Mouse (Mus musculus) left cerebral cortex, postnatal 25 days (tissue): ENCODE data around the gene Afdn. TPM values are rescaled to one million over a fixed set of nuclear protein-coding genes. Genes with fewer than 3 reads are reported as not detected.
"Not testable (repeated sequence)": the region's sequence is repeated elsewhere in the genome, so short reads cannot be mapped to it uniquely, and the experiment has no call there.

Experiments
- DNase-seq, 2 experiments: peaks; one replicate each; pipeline ENCODE4 v3.0.0; 2022; ENCODE audit warnings: low spot score in 2 of 2, mixed read lengths in 1 of 2
- intact Hi-C: fragments of 180-260 bp; cut with DNase I; formaldehyde crosslinking; loops from one replicate; pipeline ENCODE4 v1.15.1; 2025
- total RNA-seq, 2 experiments: library from RNA; stranded (reverse); gene quantifications; 2 replicates each; pipeline ENCODE4 v1.2.3; 2021

The Afdn gene
- total RNA-seq, 2 experiments from 2014 or later = 117 TPM

DNA sequence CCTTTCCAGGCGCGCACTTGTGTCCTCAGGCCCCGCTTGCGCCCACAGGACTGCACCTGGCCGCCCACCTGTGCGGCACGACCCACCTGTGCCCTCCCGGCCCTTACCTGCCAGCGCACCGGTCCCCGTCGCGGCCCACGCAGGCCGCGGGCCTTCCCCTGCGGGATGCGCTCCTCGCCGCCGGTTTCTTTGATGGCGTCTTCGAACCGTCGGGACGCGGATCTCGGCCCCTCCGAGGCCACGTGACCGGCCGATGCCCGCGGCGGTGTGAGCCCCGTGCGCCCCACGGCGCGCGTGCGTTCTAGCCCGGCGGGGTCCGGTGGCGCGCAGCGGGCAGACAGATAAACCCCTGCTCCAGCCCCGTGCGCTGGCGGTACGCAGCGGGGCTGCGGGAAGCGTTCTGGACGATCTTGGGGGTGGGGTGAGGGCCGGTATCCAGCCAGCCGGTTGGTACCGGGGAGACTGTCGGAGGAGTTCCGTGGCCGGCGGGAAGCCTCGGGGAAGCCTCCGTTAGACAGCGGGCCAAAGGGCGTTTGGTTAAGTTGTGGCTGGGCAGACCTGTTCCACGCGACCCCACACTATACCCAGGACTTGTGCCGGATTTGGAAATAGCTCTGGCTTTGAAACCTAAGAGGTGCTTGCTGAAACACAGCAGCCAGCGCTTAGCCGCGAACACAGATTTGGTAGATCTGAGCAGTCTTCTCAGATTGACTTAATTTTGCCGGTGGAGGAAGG is 1.0 kb downstream of the Afdn start, which contains the start of gene Tcte2:
Gene Tcte2 (minus strand): TSS at position 647 of the 735 bp plus-strand sequence.
- peak; percentile 53 to 60 for DNase-seq
- intact Hi-C loops = loop anchor here (5.0 kb wide), 1 partner anchor 84 kb away; no protein-coding TSS in a partner anchor

DNA sequence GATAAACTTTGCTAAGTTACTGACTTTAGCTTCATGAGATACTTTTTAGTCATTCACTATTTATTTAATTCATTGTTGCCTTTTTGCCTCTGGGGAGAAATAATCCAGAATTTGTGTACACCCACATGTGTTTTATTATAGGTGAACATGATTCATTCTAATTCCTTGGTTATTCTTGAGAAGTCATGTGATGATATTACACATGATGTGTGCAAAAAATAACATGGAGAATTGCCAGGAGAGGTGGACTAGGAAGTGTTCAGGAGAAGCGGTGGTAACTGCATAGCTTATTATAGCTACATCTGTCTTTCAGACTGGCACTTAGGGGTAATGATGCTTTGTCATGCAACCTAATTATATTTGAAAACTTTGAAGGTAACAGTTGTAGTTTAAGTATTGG is 3.5 kb downstream of the Afdn start:
- intact Hi-C loops = loop anchor here (2.0 to 5.0 kb wide), 2 partner anchors 87 to 291 kb away; no protein-coding TSS in a partner anchor
- no peak for DNase-seq

DNA sequence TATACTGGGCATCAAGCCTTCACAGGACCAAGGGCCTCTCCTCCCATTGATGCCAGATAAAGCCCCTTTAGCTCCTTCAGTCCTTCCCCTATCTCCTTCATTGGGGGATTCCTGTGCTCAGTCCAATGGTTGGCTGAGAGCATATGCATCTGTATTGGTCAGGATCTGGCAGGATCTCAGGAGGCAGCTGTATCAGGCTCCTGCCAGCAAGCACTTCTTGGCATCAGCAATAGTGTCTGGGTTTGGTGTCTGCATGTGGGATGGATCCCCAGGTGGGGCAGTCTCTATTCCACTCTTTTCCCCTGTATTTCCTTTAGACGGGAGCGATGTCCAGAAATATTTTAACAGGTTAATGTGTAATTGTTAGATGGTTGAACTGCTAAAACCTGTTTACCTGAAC is 4.6 kb downstream of the Afdn start:
- intact Hi-C loops = loop anchor here (5.0 kb wide), 1 partner anchor 88 kb away; no protein-coding TSS in a partner anchor
- DNase-seq = not testable (repeated sequence)

GRCm38 (mm10) chr17:13768531-13768930 is 8.2 kb downstream of the Afdn start:
- intact Hi-C loops = no loop called here
- no peak for DNase-seq

DNA sequence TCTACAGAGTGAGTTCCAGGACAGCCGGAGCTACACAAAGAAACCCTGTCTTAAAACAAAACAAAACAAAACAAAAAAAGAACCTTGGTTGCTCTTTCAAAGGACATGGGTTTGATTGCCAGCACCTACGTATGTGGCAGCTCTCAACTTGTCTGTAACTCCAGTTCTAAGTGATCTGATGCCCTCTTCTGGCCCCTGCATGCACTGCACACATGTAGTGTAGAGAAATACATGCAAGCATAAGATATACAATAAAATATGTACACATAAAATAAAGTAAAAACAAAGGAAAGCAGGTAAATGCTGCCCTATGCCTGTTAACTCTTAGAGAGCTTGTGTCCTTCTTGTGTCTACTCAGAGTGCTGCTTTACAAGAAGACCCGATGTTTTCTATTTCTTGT is 8.9 kb downstream of the Afdn start:
- DNase-seq = peak in 1 of 2 experiments; percentile 30
- intact Hi-C loops = no loop called here

GRCm38 (mm10) chr17:13777676-13778075 is 17.3 kb downstream of the Afdn start:
- no peak for DNase-seq
- intact Hi-C loops = no loop called here

GRCm38 (mm10) chr17:13778865-13779264 is 18.5 kb downstream of the Afdn start:
- intact Hi-C loops = no loop called here
- no peak for DNase-seq

DNA sequence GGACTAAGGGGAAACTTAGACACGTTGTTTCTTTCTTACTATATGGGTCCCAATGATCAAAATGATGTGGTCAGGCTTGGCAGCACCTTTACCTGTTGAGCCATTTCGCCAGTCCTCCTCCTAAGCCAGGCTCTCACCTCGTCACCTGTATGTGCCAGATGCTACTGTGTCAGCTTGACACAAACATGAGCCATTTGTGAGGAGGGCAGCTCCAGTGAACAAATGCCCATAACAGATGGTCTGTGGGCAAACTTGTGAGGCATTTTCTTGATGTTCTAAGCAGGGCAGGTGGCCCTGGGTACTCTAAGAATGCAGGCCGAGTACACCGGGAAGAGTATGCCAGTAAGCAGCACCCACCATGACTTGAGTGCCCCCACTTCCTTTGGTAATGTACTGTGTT is 21.6 kb downstream of the Afdn start:
- no peak for DNase-seq
- intact Hi-C loops = no loop called here

DNA sequence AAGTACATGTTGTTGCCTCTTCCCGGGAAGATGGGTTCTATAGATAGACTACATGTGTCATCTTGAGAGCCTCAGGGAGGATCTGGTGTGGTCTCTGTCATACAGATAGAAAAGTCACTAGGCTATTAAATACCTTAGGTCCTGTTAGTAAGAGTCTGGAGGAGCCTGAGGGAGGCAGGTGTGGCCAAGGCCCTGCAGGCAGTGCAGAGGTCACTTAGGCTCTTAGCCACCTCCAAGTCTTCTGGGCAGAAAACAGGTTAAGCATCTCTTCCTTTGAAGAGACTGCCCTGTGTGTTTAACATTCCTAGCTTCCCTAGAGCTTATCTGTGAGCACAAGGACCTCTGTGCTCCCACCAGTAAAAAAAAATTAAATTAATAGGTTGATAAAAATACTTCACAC is 23.1 kb downstream of the Afdn start:
- intact Hi-C loops = no loop called here
- no peak for DNase-seq

DNA sequence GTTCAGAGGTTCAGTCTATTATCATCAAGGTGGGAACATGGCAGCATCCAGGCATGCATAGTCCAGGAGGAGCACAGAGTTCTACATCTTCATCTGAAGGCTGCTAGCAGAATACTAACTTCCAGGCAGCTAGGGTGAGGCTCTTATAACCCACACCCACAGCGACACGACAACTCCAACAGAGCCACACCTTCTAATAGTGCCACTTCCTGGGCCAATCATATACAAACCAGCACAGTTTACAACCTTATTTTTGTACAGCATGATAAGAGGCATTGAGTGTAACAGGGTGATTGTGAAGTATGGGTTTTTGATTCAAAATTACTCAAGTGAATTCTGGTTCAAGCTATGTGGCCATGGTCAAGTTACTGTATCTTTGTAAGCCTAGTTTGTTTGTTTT is 29.7 kb downstream of the Afdn start:
- DNase-seq, intact Hi-C loops: not testable (repeated sequence)

GRCm38 (mm10) chr17:13797691-13798090 is 37.4 kb downstream of the Afdn start:
- DNase-seq = no peak
- intact Hi-C loops = no loop called here

DNA sequence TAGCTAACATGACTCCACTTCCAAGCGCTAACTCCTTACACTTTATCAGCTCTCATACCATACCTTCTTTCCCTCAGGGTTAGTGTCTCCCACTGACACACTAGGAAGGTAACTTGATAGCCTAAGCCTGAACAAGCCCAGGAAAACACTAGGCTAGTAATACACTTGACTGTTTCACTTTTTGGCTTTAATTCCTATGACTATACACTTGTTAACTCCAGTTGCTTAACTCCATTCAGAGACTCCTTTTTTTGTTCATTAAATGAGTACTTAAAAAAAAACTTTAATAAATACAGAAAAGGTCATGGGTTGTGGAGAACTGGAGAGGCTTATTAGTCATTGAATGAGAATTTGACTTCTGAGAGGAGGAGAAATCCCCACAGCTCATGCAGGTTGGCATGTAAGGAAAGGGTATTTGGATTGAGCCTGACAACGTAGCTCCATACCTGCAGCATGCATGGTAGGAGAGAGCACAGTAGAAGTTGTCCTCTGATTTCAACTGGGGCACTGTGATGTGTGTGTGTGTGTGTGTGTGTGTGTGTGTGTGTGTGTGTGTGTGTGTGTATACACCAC is 42.6 kb downstream of the Afdn start:
- intact Hi-C loops = no loop called here
- DNase-seq = no peak

DNA sequence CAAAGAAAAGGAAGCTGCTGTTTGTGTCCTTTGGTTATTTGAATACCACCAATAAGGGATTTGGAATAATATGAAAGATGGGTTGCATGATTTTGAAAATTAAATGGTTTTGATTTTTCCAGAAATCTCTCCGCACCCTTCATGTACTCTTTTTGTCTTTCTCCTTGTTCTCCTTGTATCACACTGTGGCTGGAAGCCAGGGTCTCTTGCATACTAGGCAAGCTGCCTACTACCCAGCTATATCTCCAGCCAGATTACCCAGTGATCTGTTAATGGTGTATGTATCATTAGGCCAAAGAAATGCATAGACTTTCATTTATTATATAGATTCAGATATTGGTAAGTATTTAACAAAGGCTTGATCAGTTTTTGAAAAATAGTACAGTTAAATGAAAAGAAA is 45.7 kb downstream of the Afdn start:
- intact Hi-C loops = no loop called here
- DNase-seq = no peak

- no peak for DNase-seq
- intact Hi-C loops = no loop called here
These were observed 57.5 kb downstream of the Afdn start for GRCm38 (mm10) chr17:13817789-13818188.

DNA sequence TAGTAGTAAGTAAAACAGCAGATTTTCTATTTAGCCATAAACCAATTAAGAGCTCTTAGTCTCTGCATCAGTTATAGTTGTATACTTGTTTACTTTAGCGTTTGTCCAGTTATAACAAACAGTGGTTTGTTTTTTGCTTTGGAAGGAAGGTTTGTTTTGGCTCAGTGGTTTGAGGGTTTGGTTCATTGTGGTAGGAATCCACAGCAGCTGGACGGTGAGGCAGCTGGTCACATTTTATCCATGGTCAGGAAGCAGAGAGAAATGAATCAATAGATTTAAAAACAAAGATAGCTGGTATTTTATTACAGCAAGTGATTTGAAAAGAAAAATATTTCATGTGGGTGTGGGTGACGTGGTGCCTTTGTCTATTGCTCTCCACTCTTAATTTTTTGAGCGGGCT is 59.0 kb downstream of the Afdn start:
- intact Hi-C loops = no loop called here
- no peak for DNase-seq

DNA sequence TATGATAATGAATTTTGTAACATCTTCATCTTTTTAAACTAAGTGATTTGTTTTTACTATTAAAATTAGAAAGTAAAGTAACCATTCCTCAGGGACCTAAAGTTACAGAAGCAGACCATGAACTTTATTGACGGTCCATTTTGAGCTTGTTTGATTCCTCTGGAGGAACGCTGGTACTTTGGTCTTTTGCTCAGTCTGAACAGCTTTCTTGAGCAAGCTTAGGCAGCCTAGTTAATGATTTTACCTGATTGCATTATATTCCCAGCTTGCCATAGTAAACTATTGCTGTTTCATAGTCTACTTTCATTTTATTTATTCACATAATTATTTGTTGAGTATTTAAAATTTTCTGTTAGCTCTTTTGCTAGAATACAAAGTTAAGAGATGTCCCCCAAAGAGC is 60.3 kb downstream of the Afdn start:
- intact Hi-C loops = no loop called here
- DNase-seq = no peak

- DNase-seq = no peak
- intact Hi-C loops = loop anchor here (5.0 kb wide), 1 partner anchor 148 kb away; no protein-coding TSS in a partner anchor
These were observed 65.1 kb downstream of the Afdn start for GRCm38 (mm10) chr17:13825421-13825820.

GRCm38 (mm10) chr17:13830234-13830633 is 69.9 kb downstream of the Afdn start:
- intact Hi-C loops = loop anchor here (1.0 kb wide), 1 partner anchor 358 kb away; no protein-coding TSS in a partner anchor
- DNase-seq = no peak

DNA sequence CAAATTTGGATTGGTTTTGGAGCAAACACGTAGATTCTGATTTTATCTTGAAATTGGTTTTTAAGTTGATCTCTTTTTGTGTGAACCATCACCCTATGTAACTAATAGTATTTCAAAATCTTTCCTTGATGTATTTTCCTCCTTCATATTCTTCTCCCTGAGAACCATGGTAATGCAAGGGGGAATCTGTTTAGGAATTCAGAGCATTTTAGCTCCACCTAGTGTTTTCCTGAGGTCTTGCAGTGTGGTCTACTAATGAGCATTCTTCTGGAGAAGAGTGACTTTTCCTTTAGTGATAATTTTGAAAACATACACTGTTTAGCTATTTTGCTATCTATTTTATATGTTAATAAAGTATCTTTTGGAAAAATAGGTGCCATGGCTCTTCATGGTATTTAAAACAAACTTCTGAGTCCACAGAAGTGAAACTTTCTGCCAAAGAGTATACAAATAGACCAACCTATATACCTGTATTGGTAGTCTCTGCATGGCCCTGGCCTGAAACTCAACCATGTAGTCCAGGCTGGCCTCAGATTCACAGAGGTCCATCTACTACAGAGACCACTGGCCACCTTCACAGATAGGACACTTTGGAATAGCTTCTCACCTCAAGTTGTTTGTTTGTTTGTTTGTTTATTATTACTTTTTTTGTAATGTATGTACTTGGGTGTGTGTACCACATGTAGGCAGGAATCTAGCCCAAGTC is 70.5 kb downstream of the Afdn start:
- DNase-seq = peak; percentile 69 to 82
- intact Hi-C loops = loop anchor here (1.0 kb wide), 1 partner anchor 358 kb away; no protein-coding TSS in a partner anchor

DNA sequence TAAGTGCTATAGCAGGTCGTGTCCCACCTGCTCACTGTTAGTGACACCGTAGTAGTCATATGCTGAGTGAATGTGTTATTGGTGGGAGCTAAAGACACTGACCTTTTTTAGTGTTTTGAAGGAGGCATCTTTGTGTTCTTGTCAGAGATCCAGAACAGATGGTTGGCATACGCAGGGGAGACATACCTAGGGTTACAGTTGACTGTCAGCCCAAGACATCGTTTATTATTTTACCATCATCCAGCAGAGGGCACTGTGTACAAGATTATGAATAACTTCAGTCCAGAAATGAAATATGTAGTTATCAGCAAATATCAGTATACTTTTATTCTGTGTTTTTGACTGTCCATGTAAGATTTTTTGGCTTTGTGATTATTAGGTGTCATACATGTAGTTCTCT is 75.5 kb downstream of the Afdn start:
- intact Hi-C loops = no loop called here
- DNase-seq = peak in 1 of 2 experiments; percentile 55
